Mouse (Mus musculus) liver, postnatal 0 days (tissue): ENCODE measurements around the gene Tiparp. TPM values are rescaled to one million over a fixed set of nuclear protein-coding genes. Genes with fewer than 3 reads are reported as not detected.

ENCODE experiments used
- ATAC-seq: fragments of 200-750 bp; cut with Nextera tagmentation; 2 replicates; pipeline ENCODE4 v1.8.0; 2017; ENCODE audit warnings: mild to moderate bottlenecking, moderate library complexity
- DNase-seq: peaks from one replicate; pipeline ENCODE4 v3.0.0-alpha.2; 2016
- H3K27ac ChIP-seq: fragments of 300-500 bp; sonication (generic); 2 replicates; pipeline ENCODE4 v1.5.1; 2014; ENCODE audit warnings: antibody characterized with exemption, moderate library complexity, mild to moderate bottlenecking, low read depth
- H3K27me3 ChIP-seq: fragments of 300-500 bp; sonication (generic); 2 replicates; pipeline ENCODE4 v1.6.1; 2014; ENCODE audit warnings: low read length, control low read depth, mixed read lengths; ENCODE audit not compliant: insufficient read depth
- H3K36me3 ChIP-seq: fragments of 300-500 bp; sonication (generic); replicated peaks from 2 replicates; pipeline ENCODE4 v1.6.1; 2014; ENCODE audit warnings: mild to moderate bottlenecking, control low read depth, low read length, moderate library complexity, mixed read lengths; ENCODE audit not compliant: insufficient read depth
- H3K4me1 ChIP-seq: fragments of 300-500 bp; sonication (generic); 2 replicates; pipeline ENCODE4 v1.6.1; 2014; ENCODE audit warnings: antibody characterized with exemption, mild to moderate bottlenecking, control low read depth; ENCODE audit not compliant: insufficient read depth
- H3K4me2 ChIP-seq: fragments of 300-500 bp; sonication (generic); 2 replicates; pipeline ENCODE4 v1.6.1; 2014; ENCODE audit warnings: low read depth, mild to moderate bottlenecking, low read length, moderate library complexity, mixed read lengths
- H3K4me3 ChIP-seq: fragments of 300-500 bp; sonication (generic); 2 replicates; pipeline ENCODE4 v1.5.1; 2014; ENCODE audit warnings: low read depth, low read length
- H3K9ac ChIP-seq: fragments of 300-500 bp; sonication (generic); replicated peaks from 2 replicates; pipeline ENCODE4 v1.6.1; 2014; ENCODE audit warnings: mild to moderate bottlenecking, moderate library complexity
- H3K9me3 ChIP-seq: fragments of 300-500 bp; sonication (generic); 2 replicates; pipeline ENCODE4 v1.6.1; 2016; ENCODE audit warnings: mild to moderate bottlenecking, control low read depth, low read length, mixed read lengths
- CTCF ChIP-seq: sonication (generic); IDR thresholded peaks from 2 replicates; pipeline ENCODE4 v1.5.1; 2016; ENCODE audit warnings: antibody characterized with exemption, low read depth
- EP300 ChIP-seq: IDR thresholded peaks from 2 replicates; pipeline ENCODE4 v1.6.1; 2016; ENCODE audit warnings: antibody characterized with exemption, low read depth, mild to moderate bottlenecking
- WGBS: fragments of 180-500 bp; shearing (Covaris S2); extraction: QIAGEN DNeasy Blood & Tissue Kit; methylation state at CpG from one replicate; pipeline ENCODE4 v1.1.7; 2014; ENCODE audit not compliant: insufficient replicate concordance; 5-methylcytosine and 5-hydroxymethylcytosine counted together
- polyA plus RNA-seq: library from polyadenylated mRNA; unstranded; fragments of >200 nt; fragmentation: Nextera tagmentation; extraction: Ambion mirVana; gene quantifications from 2 replicates; pipeline ENCODE4 v1.2.1, GENCODE M21; 2015

The Tiparp gene
- polyA plus RNA-seq, 1 experiment from 2014 or later = 7.4 TPM

DNA sequence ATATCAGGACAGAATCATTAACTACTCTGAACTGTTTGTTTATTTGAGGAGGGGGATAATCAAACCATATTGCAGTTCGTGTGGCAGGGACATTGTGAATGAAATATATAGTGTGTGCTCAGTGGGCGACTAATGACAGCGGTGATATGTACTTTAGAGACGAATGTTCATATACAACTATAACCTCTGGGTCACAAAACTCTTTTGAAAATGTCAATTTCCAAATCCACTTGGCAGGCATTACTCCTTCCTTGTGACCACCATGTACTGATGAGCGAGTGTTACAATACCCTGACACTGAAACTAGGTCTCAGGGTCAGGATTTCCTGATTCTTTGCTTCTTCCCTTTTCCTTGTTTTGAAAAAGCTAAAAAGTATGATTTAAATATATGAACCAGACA lies 22.9 kb downstream of the Tiparp start:
- peak; percentile 41; the same call in 1 of the 2 replicates for ATAC-seq

GRCm38 (mm10) chr3:65554633-65555032 lies 26.4 kb downstream of the Tiparp start:
- TF ChIP-seq EP300 = 0 out of 2 replicates have a peak, but pooled peaks have one; percentile 18
- no peak for TF ChIP-seq CTCF
- 57% methylated on average over 2 of the region's 2 CpGs for WGBS
- Histone ChIP-seq H3K27ac (no peak overlapping the region), H3K36me3 (peaks cover 17% of the 10 kb centered on the region), H3K9me3 (no peaks in the 10 kb centered on the region), H3K4me2 (no peak overlapping the region), H3K4me3 (no peak overlapping the region), H3K9ac (no peak overlapping the region), H3K27me3 (no peaks in the 10 kb centered on the region), H3K4me1 (peaks cover 8% of the 10 kb centered on the region; the same call in 1 of the 2 replicates)
- ATAC-seq (no peak), DNase-seq (no peak)

More for the DNA sequence above, 22.9 kb downstream of the Tiparp start:
- no peak overlapping the region for H3K27ac ChIP-seq
- no peak for DNase-seq
- no peaks in the 10 kb centered on the region for H3K27me3 ChIP-seq
- peaks cover 17% of the 10 kb centered on the region for H3K36me3 ChIP-seq
- WGBS = 61% methylated on average over 5 of the region's 5 CpGs
- H3K4me1 ChIP-seq = peaks cover 8% of the 10 kb centered on the region; the same call in 1 of the 2 replicates
- H3K9me3 ChIP-seq = no peaks in the 10 kb centered on the region
- TF ChIP-seq EP300 (no peak; the same call in 1 of the 2 replicates), CTCF (no peak)
- no peak overlapping the region for H3K4me3 ChIP-seq
- H3K9ac ChIP-seq = no peak overlapping the region
- H3K4me2 ChIP-seq = no peak overlapping the region

GRCm38 (mm10) chr3:65558679-65559078 lies 30.5 kb downstream of the Tiparp start:
- Histone ChIP-seq H3K9ac (no peak overlapping the region), H3K4me1 (no peaks in the 10 kb centered on the region), H3K4me2 (no peak overlapping the region), H3K27me3 (no peaks in the 10 kb centered on the region), H3K36me3 (peaks cover 6% of the 10 kb centered on the region; the same call in 1 of the 2 replicates), H3K27ac (no peak overlapping the region), H3K9me3 (no peaks in the 10 kb centered on the region), H3K4me3 (no peak overlapping the region)
- DNase-seq (no peak), ATAC-seq (no peak)
- TF ChIP-seq EP300 (no peak), CTCF (no peak)
- 79% methylated on average over 4 of the region's 4 CpGs for WGBS

GRCm38 (mm10) chr3:65562212-65562611 lies 34.0 kb downstream of the Tiparp start:
- ATAC-seq (no peak), DNase-seq (no peak)
- Histone ChIP-seq H3K36me3 (no peaks in the 10 kb centered on the region), H3K4me1 (no peaks in the 10 kb centered on the region), H3K9ac (no peak overlapping the region), H3K27ac (no peak overlapping the region), H3K4me3 (no peak overlapping the region), H3K9me3 (no peaks in the 10 kb centered on the region), H3K27me3 (no peaks in the 10 kb centered on the region), H3K4me2 (no peak overlapping the region)
- TF ChIP-seq EP300 = no peak
- TF ChIP-seq CTCF = no peak
- 77% methylated on average over 9 of the region's 9 CpGs for WGBS

GRCm38 (mm10) chr3:65562694-65563093 lies 34.5 kb downstream of the Tiparp start:
- no peak overlapping the region for H3K27ac ChIP-seq
- DNase-seq = no peak
- no peak overlapping the region for H3K4me2 ChIP-seq
- no peak overlapping the region for H3K4me3 ChIP-seq
- H3K9me3 ChIP-seq = no peaks in the 10 kb centered on the region
- no peaks in the 10 kb centered on the region for H3K4me1 ChIP-seq
- no peak for ATAC-seq
- TF ChIP-seq EP300 = no peak
- no peak for TF ChIP-seq CTCF
- no peak overlapping the region for H3K9ac ChIP-seq
- H3K36me3 ChIP-seq = no peaks in the 10 kb centered on the region
- whole genome bisulfite sequencing = 77% methylated on average over 3 of the region's 3 CpGs
- H3K27me3 ChIP-seq = no peaks in the 10 kb centered on the region

GRCm38 (mm10) chr3:65563926-65564624 lies 35.9 kb downstream of the Tiparp start:
- Histone ChIP-seq H3K4me1 (no peaks in the 10 kb centered on the region), H3K9ac (no peak overlapping the region), H3K36me3 (no peaks in the 10 kb centered on the region), H3K27me3 (no peaks in the 10 kb centered on the region), H3K9me3 (no peaks in the 10 kb centered on the region), H3K4me2 (no peak overlapping the region), H3K4me3 (no peak overlapping the region), H3K27ac (no peak overlapping the region)
- 30% methylated on average over 6 of the region's 6 CpGs for WGBS
- DNase-seq = no peak
- TF ChIP-seq CTCF = no peak
- TF ChIP-seq EP300 = no peak
- ATAC-seq = no peak
